Mouse (Mus musculus) adrenal gland, adult 18-20 months (tissue): ENCODE results near the gene Rassf7. TPM values are rescaled to one million over a fixed set of nuclear protein-coding genes. Genes with fewer than 3 reads are reported as not detected.

Source experiments
- microRNA-seq, 2 experiments: library from miRNA; unstranded; fragments of <30 nt; microRNA quantifications; one replicate each; pipeline ENCODE4 v1.2.0; 2021; ENCODE audit warnings: borderline number of aligned reads in 2 of 2
- total RNA-seq, 2 experiments: library from RNA; stranded (reverse); gene quantifications; 1 replicate in 1 of 2; 2 replicates in 1 of 2; pipeline ENCODE4 v1.2.3; 2021

The Rassf7 gene
- total RNA-seq, 2 experiments from 2014 or later: 1.4 to 2.6 TPM

Small RNAs within 50 kb of the gene (microRNA-seq; reads per million reads assigned to microRNA genes)
- 234 to 362 reads per million in 2 experiments for gene Mir210

Other genes with a start within 250 kb of the Rassf7 start
- gene Ifitm1, start 248.6 kb upstream of the Rassf7 start, total RNA-seq: 1 to 10 TPM; 6.9 to 9.8 TPM
- 100 to 1,000 TPM in 1 of 2 experiments, 10 to 100 TPM in 1; 94.2 to 155 TPM for gene Ifitm3, start 205.1 kb upstream of the Rassf7 start, total RNA-seq
- gene Ifitm6, start 197.9 kb upstream of the Rassf7 start, total RNA-seq: under 1 TPM; 0.64 to 0.66 TPM
- gene Gm17387, start 186.7 kb upstream of the Rassf7 start, total RNA-seq: not detected
- gene B4galnt4, start 154.8 kb upstream of the Rassf7 start, total RNA-seq: 1 to 10 TPM; 1.3 to 2.7 TPM
- 1 to 10 TPM; 1.8 to 3.3 TPM for gene Pkp3, start 137.6 kb upstream of the Rassf7 start, total RNA-seq
- gene Sigirr, start 115.3 kb upstream of the Rassf7 start, total RNA-seq: 1 to 10 TPM; 2.0 to 2.7 TPM
- under 1 TPM; 0.20 to 0.32 TPM for gene Ano9, start 98.1 kb upstream of the Rassf7 start, total RNA-seq
- 10 to 100 TPM; 39.2 to 40.4 TPM for gene Ptdss2, start 93.5 kb upstream of the Rassf7 start, total RNA-seq
- 100 to 1,000 TPM; 218 to 327 TPM for gene Rnh1, start 43.0 kb upstream of the Rassf7 start, total RNA-seq
- 10 to 100 TPM; 87.8 to 99.7 TPM for gene Hras, start 21.9 kb upstream of the Rassf7 start, total RNA-seq
- gene Lrrc56, start 21.7 kb upstream of the Rassf7 start, total RNA-seq: 1 to 10 TPM; 3.9 to 6.9 TPM
- gene Lmntd2, start 1.8 kb upstream of the Rassf7 start, total RNA-seq: under 1 TPM; 0.13 to 0.33 TPM
- gene Phrf1, start 12.9 kb downstream of the Rassf7 start, total RNA-seq: 10 to 100 TPM; 75.8 to 76.0 TPM
- 1 to 10 TPM; 7.9 to 8.4 TPM for gene Irf7, start 50.6 kb downstream of the Rassf7 start, total RNA-seq
- 1 to 10 TPM; 1.6 to 9.5 TPM for gene Cdhr5, start 60.9 kb downstream of the Rassf7 start, total RNA-seq
- gene Sct, start 63.3 kb downstream of the Rassf7 start, total RNA-seq: not detected
- under 1 TPM; 0.19 to 0.27 TPM for gene Drd4, start 76.1 kb downstream of the Rassf7 start, total RNA-seq
- 10 to 100 TPM; 21.9 to 30.3 TPM for gene Deaf1, start 111.8 kb downstream of the Rassf7 start, total RNA-seq
- 10 to 100 TPM; 25.7 to 25.9 TPM for gene Tmem80, start 111.9 kb downstream of the Rassf7 start, total RNA-seq
- gene Eps8l2, start 123.0 kb downstream of the Rassf7 start, total RNA-seq: 1 to 10 TPM; 1.9 to 2.7 TPM
- gene Taldo1, start 176.3 kb downstream of the Rassf7 start, total RNA-seq: 100 to 1,000 TPM; 677 to 814 TPM
- 10 to 100 TPM; 25.5 to 35.3 TPM for gene Gatd1, start 198.3 kb downstream of the Rassf7 start, total RNA-seq
- 1 to 10 TPM; 1.7 to 2.4 TPM for gene Cend1, start 213.6 kb downstream of the Rassf7 start, total RNA-seq
- gene Slc25a22, start 222.0 kb downstream of the Rassf7 start, total RNA-seq: 100 to 1,000 TPM; 104 to 105 TPM
- 1 to 10 TPM; 1.1 to 1.4 TPM for gene Pidd1, start 228.2 kb downstream of the Rassf7 start, total RNA-seq
- gene Rplp2, start 231.5 kb downstream of the Rassf7 start, total RNA-seq: 1,000 to 10,000 TPM in 1 of 2 experiments, 100 to 1,000 TPM in 1; 949 to 1,096 TPM
- gene Pnpla2, start 239.3 kb downstream of the Rassf7 start, total RNA-seq: 1,000 to 10,000 TPM in 1 of 2 experiments, 100 to 1,000 TPM in 1; 739 to 1,290 TPM
- gene Cracr2b, start 245.2 kb downstream of the Rassf7 start, total RNA-seq: 10 to 100 TPM; 11.2 to 12.5 TPM